Mouse (Mus musculus): ENCODE results near the gene Fto. TPM values are rescaled to one million over a fixed set of nuclear protein-coding genes. Genes with fewer than 3 reads are reported as not detected.
A peak's percentile ranks its signal among the peaks of the same experiment; 100 is the strongest.

Gene Fto
- total and polyA plus RNA-seq, 3 experiments: 8.4 to 43.2 (median 15.7) TPM

GRCm38 (mm10) chr8:91632411-91632810 is 319.1 kb downstream of the Fto start:
- H3K4me3 ChIP-seq (replicated peaks in 1 of 3; ENCODE audit: low read depth in 2 of 3, low read length in 2 of 3, poor library complexity in 1 of 3): no peak overlapping the region
- in situ Hi-C loops (cut with MboI; ENCODE audit: low pct_ligation_motif_present, low pct_unique_long_range_greater_than_20kb, low sequenced_read_pairs) (no loop called here), dilution Hi-C loops (cut with MboI; ENCODE audit: extremely low pct_ligation_motif_present, extremely low pct_unique_long_range_greater_than_20kb, low sequenced_read_pairs) (no loop called here)
- no peak overlapping the region for H3K9ac ChIP-seq (ENCODE audit: insufficient read depth, low read depth)
- no peaks in the 10 kb centered on the region for H3K27me3 ChIP-seq (replicated peaks)
- peaks cover 2 to 67% of the 10 kb centered on the region in 2 experiments; a peak in 2 of 4 replicates for H3K4me1 ChIP-seq (ENCODE audit: control insufficient read depth in 1 of 2, insufficient read depth in 2 of 2)
- peak; percentile 71 for DNase-seq (ENCODE audit: extremely low read depth)
- H3K9me3 ChIP-seq (replicated peaks; ENCODE audit: low read length): no peaks in the 10 kb centered on the region
- no peak overlapping the region for H3K27ac ChIP-seq (ENCODE audit: insufficient read depth, low read depth)
- peaks cover 2 to 23% of the 10 kb centered on the region in 2 experiments for H3K36me3 ChIP-seq (replicated peaks in 1 of 2; ENCODE audit: control insufficient read depth in 1 of 2, insufficient read depth in 1 of 2, low read length in 1 of 2)
- TF ChIP-seq TCF12 (IDR thresholded peaks at IDR 0.05; ENCODE audit: low read depth, low read length) (peak; percentile 31; the same call in 1 of the 2 replicates), RAD21 (IDR thresholded peaks at IDR 0.05; ENCODE audit: low read depth, low read length) (no peak), SMC3 (IDR thresholded peaks at IDR 0.05; ENCODE audit: low read depth, low read length) (no peak), BHLHE40 (IDR thresholded peaks at IDR 0.05; ENCODE audit: low read depth, low read length) (peak; percentile 42; the same call in 1 of the 2 replicates), MEF2A (IDR thresholded peaks at IDR 0.05; ENCODE audit: borderline replicate concordance, low read depth, low read length) (no peak), ETS1 (conservative IDR thresholded peaks at IDR 0.05; ENCODE audit: low read depth, low read length) (peak; percentile 41; the same call in 1 of the 2 replicates)
- no peaks in the 10 kb centered on the region for H3K79me2 ChIP-seq (replicated peaks; ENCODE audit: control insufficient read depth, extremely low read depth, insufficient read depth, poor library complexity, severe bottlenecking)
- H3K4me2 ChIP-seq (ENCODE audit: insufficient read depth, low read depth, poor library complexity, severe bottlenecking): no peak overlapping the region

DNA sequence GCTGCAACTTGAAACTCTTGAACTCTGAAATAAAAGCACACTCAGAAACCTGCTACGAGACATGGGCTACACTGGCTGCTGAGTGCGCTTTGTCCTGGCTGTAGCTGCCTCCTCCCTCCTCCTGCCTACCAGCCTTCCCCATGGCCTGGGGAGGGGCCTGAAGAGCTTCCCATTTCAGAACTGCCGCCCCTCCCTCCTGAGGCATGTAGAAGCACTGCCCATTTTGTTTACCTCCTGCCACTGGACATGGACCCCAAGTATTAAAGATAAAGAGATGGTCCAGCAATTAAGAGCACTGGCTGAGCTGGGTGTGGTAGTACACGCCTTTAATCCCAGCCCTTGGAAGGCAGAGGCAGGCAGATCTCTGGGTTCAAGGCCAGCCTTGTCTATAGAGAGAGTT is 322.1 kb downstream of the Fto start:
- peaks cover 2 to 23% of the 10 kb centered on the region in 2 experiments for H3K36me3 ChIP-seq (replicated peaks in 1 of 2; ENCODE audit: control insufficient read depth in 1 of 2, insufficient read depth in 1 of 2, low read length in 1 of 2)
- H3K79me2 ChIP-seq (replicated peaks; ENCODE audit: control insufficient read depth, extremely low read depth, insufficient read depth, poor library complexity, severe bottlenecking): no peaks in the 10 kb centered on the region
- peaks cover 0 to 40% of the 10 kb centered on the region in 2 experiments; a peak in 2 of 4 replicates for H3K4me1 ChIP-seq (ENCODE audit: control insufficient read depth in 1 of 2, insufficient read depth in 2 of 2)
- H3K9ac ChIP-seq (ENCODE audit: insufficient read depth, low read depth): no peak overlapping the region
- no peak overlapping the region for H3K4me3 ChIP-seq (replicated peaks in 1 of 3; ENCODE audit: low read depth in 2 of 3, low read length in 2 of 3, poor library complexity in 1 of 3)
- no peaks in the 10 kb centered on the region for H3K9me3 ChIP-seq (replicated peaks; ENCODE audit: low read length)
- in situ Hi-C loops (cut with MboI; ENCODE audit: low pct_ligation_motif_present, low pct_unique_long_range_greater_than_20kb, low sequenced_read_pairs): no loop called here
- no peak overlapping the region for H3K4me2 ChIP-seq (ENCODE audit: insufficient read depth, low read depth, poor library complexity, severe bottlenecking)
- H3K27me3 ChIP-seq (replicated peaks): no peaks in the 10 kb centered on the region
- H3K27ac ChIP-seq (ENCODE audit: insufficient read depth, low read depth): no peak overlapping the region
- TF ChIP-seq BHLHE40 (IDR thresholded peaks at IDR 0.05; ENCODE audit: low read depth, low read length) (no peak), NRF1 (IDR thresholded peaks at IDR 0.05; ENCODE audit: low read depth, low read length) (no peak), MAFK (IDR thresholded peaks at IDR 0.05; ENCODE audit: insufficient replicate concordance, low read length) (no peak)
- dilution Hi-C loops (cut with MboI; ENCODE audit: extremely low pct_ligation_motif_present, extremely low pct_unique_long_range_greater_than_20kb, low sequenced_read_pairs): no loop called here
- DNase-seq (ENCODE audit: extremely low read depth): no peak

- Histone ChIP-seq H3K9ac (ENCODE audit: insufficient read depth, low read depth) (no peak overlapping the region), H3K27me3 (replicated peaks) (no peaks in the 10 kb centered on the region), H3K36me3 (replicated peaks in 1 of 2; ENCODE audit: control insufficient read depth in 1 of 2, insufficient read depth in 1 of 2, low read length in 1 of 2) (peaks cover 2 to 23% of the 10 kb centered on the region in 2 experiments), H3K79me2 (replicated peaks; ENCODE audit: control insufficient read depth, extremely low read depth, insufficient read depth, poor library complexity, severe bottlenecking) (no peaks in the 10 kb centered on the region), H3K4me3 (replicated peaks in 1 of 3; ENCODE audit: low read depth in 2 of 3, low read length in 2 of 3, poor library complexity in 1 of 3) (no peak overlapping the region), H3K4me2 (ENCODE audit: insufficient read depth, low read depth, poor library complexity, severe bottlenecking) (no peak overlapping the region), H3K4me1 (ENCODE audit: control insufficient read depth in 1 of 2, insufficient read depth in 2 of 2) (peaks cover 0 to 38% of the 10 kb centered on the region in 2 experiments; a peak in 2 of 4 replicates), H3K9me3 (replicated peaks; ENCODE audit: low read length) (no peaks in the 10 kb centered on the region), H3K27ac (ENCODE audit: insufficient read depth, low read depth) (no peak overlapping the region)
- no peak for DNase-seq (ENCODE audit: extremely low read depth)
- in situ Hi-C loops (cut with MboI; ENCODE audit: low pct_ligation_motif_present, low pct_unique_long_range_greater_than_20kb, low sequenced_read_pairs): no loop called here
- dilution Hi-C loops (cut with MboI; ENCODE audit: extremely low pct_ligation_motif_present, extremely low pct_unique_long_range_greater_than_20kb, low sequenced_read_pairs): no loop called here
- TF ChIP-seq RCOR1 (conservative IDR thresholded peaks at IDR 0.05; ENCODE audit: low read depth, low read length) (no peak), EP300 (IDR thresholded peaks at IDR 0.05; ENCODE audit: low read length) (no peak), E2F4 (IDR thresholded peaks at IDR 0.05; ENCODE audit: insufficient replicate concordance, low read depth, low read length) (no peak), KAT2A (IDR thresholded peaks at IDR 0.05; ENCODE audit: insufficient replicate concordance, low read length) (no peak), CTCF (conservative IDR thresholded peaks at IDR 0.05 in 1 of 2, IDR thresholded peaks at IDR 0.05 in 1 of 2; ENCODE audit: low read depth in 2 of 2, low read length in 2 of 2) (no peak), JUND (conservative IDR thresholded peaks at IDR 0.05; ENCODE audit: low read depth, low read length) (no peak), ELF1 (IDR thresholded peaks at IDR 0.05; ENCODE audit: low read depth, low read length) (no peak), ZC3H11A (IDR thresholded peaks at IDR 0.05; ENCODE audit: low read depth, low read length) (no peak), ZKSCAN1 (IDR thresholded peaks at IDR 0.05; ENCODE audit: borderline replicate concordance, low read depth, low read length) (no peak), RAD21 (IDR thresholded peaks at IDR 0.05; ENCODE audit: low read depth, low read length) (no peak), HCFC1 (IDR thresholded peaks at IDR 0.05; ENCODE audit: low read depth, low read length) (no peak), MAX (IDR thresholded peaks at IDR 0.05; ENCODE audit: low read length) (no peak), TCF12 (IDR thresholded peaks at IDR 0.05; ENCODE audit: low read depth, low read length) (no peak), TBP (conservative IDR thresholded peaks at IDR 0.05; ENCODE audit: low read depth, low read length) (no peak), MAFK (IDR thresholded peaks at IDR 0.05; ENCODE audit: insufficient replicate concordance, low read length) (no peak), POLR2A (IDR thresholded peaks at IDR 0.05; ENCODE audit: low read depth, low read length) (no peak), SIN3A (IDR thresholded peaks at IDR 0.05; ENCODE audit: low read length) (no peak), SMC3 (IDR thresholded peaks at IDR 0.05; ENCODE audit: low read depth, low read length) (no peak), NELFE (IDR thresholded peaks at IDR 0.05; ENCODE audit: low read depth, low read length) (no peak), USF1 (IDR thresholded peaks at IDR 0.05; ENCODE audit: low read depth, low read length) (no peak)
Observed at GRCm38 (mm10) chr8:91636887-91637286, 323.6 kb downstream of the Fto start.

Measured in CH12.LX (cell line).